Mouse (Mus musculus) testis, adult 2 months (tissue): ENCODE results near the gene Atp13a4.

Experiments used
- CTCF ChIP-seq: fragments of 200-500 bp; IDR thresholded peaks from 2 replicates; pipeline ENCODE4 v1.5.1; 2012; ENCODE audit warnings: low read depth, mild to moderate bottlenecking, inconsistent platforms, low read length, moderate library complexity; ENCODE audit not compliant: control insufficient read depth, insufficient read depth, insufficient replicate concordance
- POLR2A ChIP-seq: fragments of 200-500 bp; IDR thresholded peaks from 2 replicates; pipeline ENCODE4 v1.6.1; 2012; ENCODE audit warnings: low read depth, mild to moderate bottlenecking, inconsistent platforms, low read length, moderate library complexity; ENCODE audit not compliant: control insufficient read depth

- TF ChIP-seq CTCF (no peak), POLR2A (no peak)
These were observed 166.2 kb downstream of the Atp13a4 start, which contains the start of gene Atp13a5 for GRCm38 (mm10) chr16:29378458-29378857.
